Mouse (Mus musculus): ENCODE measurements around the gene 1700003H04Rik.

The 1700003H04Rik gene

GRCm38 (mm10) chr3:124581001-124581400, at the start of gene 1700003H04Rik:
TSS of gene 1700003H04Rik (minus strand) at chr3:124581101.
- no peak for DNase-seq (ENCODE audit: low spot score in 2 of 2)

DNA sequence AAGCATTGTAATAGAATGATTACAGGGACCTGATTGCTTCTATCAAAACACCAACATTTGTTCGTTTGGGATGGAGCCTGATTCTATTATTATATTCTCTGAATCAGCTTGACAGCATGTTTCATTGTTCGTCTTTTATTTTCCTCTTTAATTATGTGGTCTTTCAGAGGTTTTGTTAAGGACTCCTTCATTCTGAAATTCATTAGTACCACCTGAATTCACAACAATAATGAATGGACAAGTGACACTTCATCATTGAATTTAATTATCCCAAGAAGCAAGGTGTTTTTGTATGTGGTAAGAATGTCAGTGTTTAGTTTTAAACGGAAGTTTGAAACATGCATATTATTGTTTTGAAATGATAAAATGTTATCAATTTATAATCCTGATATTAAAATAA, 42.1 kb upstream of the 1700003H04Rik start:
- no peak for DNase-seq (ENCODE audit: low spot score in 2 of 2)

DNA sequence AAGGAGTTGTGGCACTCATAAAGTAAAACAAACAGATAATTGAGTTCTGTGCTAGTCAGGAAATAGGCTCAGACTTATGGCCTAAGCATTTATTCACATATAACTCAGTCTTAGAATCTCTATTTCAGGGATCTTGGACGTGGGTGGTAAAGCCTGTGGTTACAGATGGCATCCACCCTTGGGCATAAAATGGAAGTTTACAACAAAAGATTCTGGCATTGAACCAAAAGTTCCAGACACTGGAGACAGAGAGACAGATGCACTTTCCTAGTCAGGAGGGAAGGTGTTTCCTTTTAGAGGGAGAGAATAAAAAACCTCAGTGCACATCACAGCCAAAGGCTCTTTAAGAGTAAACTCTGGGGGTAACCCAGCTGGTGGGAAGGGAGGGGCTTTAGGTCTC, 32.4 kb upstream of the 1700003H04Rik start:
- DNase-seq (ENCODE audit: low spot score in 2 of 2), result peak; percentile 16 to 48

GRCm38 (mm10) chr3:124609956-124610355, 29.1 kb upstream of the 1700003H04Rik start:
- no peak for DNase-seq (ENCODE audit: low spot score in 2 of 2)

- no peak for DNase-seq (ENCODE audit: low spot score in 2 of 2)
These were observed 25.2 kb upstream of the 1700003H04Rik start for GRCm38 (mm10) chr3:124606021-124606517.

GRCm38 (mm10) chr3:124605518-124605917, 24.6 kb upstream of the 1700003H04Rik start:
- DNase-seq (ENCODE audit: low spot score in 2 of 2), result no peak

DNA sequence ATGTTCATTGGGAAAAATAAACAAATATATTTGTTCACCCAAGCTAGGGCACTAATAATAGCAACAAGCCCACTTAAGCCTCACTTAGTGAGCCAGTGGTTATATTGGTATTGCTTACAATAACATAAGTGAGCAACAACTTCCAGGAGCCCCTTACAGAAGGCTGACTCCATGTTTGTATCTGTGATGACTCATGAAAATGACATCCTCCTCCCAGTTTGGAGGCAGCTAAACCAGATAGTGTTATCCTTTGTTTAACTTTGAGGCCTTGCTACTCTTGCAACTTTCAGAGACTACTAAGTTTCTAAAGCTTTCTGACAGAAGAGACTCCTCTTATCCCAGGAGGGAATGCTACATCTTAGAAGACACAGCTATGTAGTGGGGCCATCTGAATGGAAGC, 16.9 kb upstream of the 1700003H04Rik start:
- no peak for DNase-seq (ENCODE audit: low spot score in 2 of 2)

- peak in 1 of 2 experiments; percentile 3 for DNase-seq (ENCODE audit: low spot score in 2 of 2)
These were observed 6.6 kb upstream of the 1700003H04Rik start for GRCm38 (mm10) chr3:124587534-124587933.

DNA sequence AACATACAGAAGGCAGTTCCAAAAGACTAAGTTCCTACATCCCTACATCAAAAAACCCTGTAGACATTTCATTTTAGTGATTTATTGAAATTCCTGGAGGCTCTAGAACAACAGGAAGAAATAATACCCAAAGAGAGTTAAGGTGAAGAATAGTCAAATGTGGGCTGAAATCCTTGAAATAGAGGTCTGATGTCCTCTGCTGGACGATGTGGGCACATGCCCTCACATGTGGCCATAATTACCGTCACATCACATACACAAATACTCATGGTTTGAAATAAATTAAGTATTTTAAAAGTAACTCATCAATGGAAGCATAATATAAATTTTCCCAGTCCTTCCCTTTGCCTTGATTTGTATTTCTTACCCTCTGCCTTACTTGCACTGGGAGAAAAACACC, 4.9 kb upstream of the 1700003H04Rik start:
- DNase-seq (ENCODE audit: low spot score in 2 of 2), result no peak

DNA sequence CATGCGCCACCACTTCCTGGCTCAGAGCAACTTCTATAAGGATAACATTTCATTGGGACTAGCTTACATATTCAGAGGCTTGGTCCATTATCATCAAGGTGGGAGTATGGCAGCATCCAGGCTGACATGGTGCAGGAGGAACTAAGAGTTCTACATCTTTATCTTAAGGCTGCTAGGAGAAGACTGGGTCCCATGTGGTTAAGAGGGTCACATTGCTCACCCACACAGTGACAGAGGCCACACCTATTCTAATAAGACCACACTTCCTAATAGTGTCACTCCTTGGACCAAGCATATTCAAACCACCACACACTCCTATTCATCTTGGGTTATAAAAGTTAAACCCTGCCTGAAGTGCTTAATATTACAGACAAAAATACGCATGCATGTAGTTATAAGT, 23.6 kb downstream of the 1700003H04Rik start:
- DNase-seq (ENCODE audit: low spot score in 2 of 2), result no peak

DNA sequence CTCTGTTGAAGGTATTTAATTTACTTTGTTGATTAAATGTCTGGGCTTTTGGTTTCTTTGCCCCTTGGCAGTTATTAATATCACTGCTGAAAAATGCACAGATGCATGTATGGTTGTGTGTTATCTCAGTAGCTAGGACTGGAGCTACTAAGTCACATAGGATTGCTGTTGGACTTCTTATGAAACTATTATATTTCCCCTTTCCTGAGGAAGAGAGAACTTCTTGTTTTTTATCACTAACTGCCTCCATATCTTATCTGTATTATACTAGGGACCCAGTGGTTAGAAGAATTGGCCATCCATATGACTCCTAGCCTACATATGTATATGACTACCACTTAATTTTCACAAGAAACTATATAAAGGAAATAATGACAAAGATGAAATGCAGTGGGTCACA, 24.9 kb downstream of the 1700003H04Rik start:
- no peak for DNase-seq (ENCODE audit: low spot score in 2 of 2)

GRCm38 (mm10) chr3:124555092-124555491, 25.8 kb downstream of the 1700003H04Rik start:
- DNase-seq (ENCODE audit: low spot score in 2 of 2), result no peak

DNA sequence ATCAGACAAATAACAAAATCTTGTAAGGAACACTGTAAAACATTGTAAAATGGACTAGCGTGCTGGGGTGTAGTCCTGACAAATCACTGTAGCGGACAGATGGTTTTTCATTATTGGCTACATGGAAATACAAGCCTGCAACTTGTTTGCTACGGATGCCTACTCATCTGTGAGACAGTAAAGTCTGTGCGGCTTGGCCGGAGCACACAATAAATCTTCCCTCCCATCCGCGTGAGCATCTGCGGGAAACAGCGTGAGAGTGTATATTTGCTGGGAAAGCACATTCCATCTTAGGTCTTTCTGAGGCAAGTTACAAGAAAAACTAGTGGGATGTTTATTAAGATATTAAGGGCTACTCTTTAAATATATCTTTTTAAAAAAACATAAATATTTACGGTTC, 32.0 kb downstream of the 1700003H04Rik start:
- no peak for DNase-seq (ENCODE audit: low spot score in 2 of 2)

GRCm38 (mm10) chr3:124538260-124538659, 42.6 kb downstream of the 1700003H04Rik start:
- no peak for DNase-seq (ENCODE audit: low spot score in 2 of 2)

DNA sequence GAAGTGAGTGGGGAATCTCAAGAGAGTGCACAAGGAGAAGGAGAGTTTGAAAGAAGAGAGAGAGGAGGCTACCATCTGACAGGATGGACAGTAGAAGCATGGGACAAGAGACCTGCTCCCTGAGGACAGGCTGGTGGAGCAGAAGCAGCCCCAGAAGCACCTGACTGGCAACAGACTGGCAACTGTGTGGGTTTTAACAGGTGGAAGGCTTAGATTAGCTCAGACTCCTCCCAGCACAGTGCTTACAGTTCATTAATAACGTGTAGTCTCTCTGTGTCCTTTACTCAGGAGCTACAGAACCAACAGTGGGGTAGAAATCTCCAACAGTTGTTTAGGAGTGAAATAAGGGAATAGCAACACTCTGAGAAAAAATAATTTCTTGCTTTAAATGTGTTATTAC, 44.3 kb downstream of the 1700003H04Rik start:
- no peak for DNase-seq (ENCODE audit: low spot score in 2 of 2)

- no peak for DNase-seq (ENCODE audit: low spot score in 2 of 2)
These were observed 62.1 kb downstream of the 1700003H04Rik start for GRCm38 (mm10) chr3:124518786-124519185.
